Mouse (Mus musculus): Measurements from ENCODE around the gene Ltb4r1. TPM values are rescaled to one million over a fixed set of nuclear protein-coding genes. Genes with fewer than 3 reads are reported as not detected.

Gene Ltb4r1
- polyA plus RNA-seq, 1 experiment from 2014 or later = 1.8 TPM

- Histone ChIP-seq H3K9ac (ENCODE audit: low read length) (peak within 1 kb of the TSS; percentile 82), H3K4me3 (ENCODE audit: low read depth, low read length) (peak within 1 kb of the TSS; percentile 81), H3K4me2 (replicated peaks; ENCODE audit: low read depth) (peak within 1 kb of the TSS; percentile 70), H3K9me3 (ENCODE audit: control insufficient read depth, low read length) (no peaks in the 10 kb centered on the region), H3K27me3 (ENCODE audit: control insufficient read depth, insufficient read depth, low read length) (no peaks in the 10 kb centered on the region), H3K27ac (replicated peaks) (peak within 1 kb of the TSS; percentile 92), H3K36me3 (ENCODE audit: control insufficient read depth, insufficient read depth, low read length) (peaks cover 8% of the 10 kb centered on the region; the same call in 1 of the 2 replicates), H3K4me1 (replicated peaks; ENCODE audit: control insufficient read depth, insufficient read depth) (no peaks in the 10 kb centered on the region)
- ATAC-seq (ENCODE audit: low FRiP score, low TSS enrichment) = peak; percentile 95
- TF ChIP-seq EP300 (optimal IDR thresholded peaks at IDR 0.05) (no peak), CTCF (IDR thresholded peaks at IDR 0.05; ENCODE audit: low read depth) (peak; percentile 97)
- under 1% methylated on average over 47 of the region's 50 CpGs for WGBS
- peak; percentile 97 for DNase-seq (ENCODE audit: low spot score)
These were observed 43.9 kb upstream of the Ltb4r1 start, which contains the start of gene Rabggta for GRCm38 (mm10) chr14:55721700-55722437. Rabggta (minus strand) TSS chr14:55722263.

DNA sequence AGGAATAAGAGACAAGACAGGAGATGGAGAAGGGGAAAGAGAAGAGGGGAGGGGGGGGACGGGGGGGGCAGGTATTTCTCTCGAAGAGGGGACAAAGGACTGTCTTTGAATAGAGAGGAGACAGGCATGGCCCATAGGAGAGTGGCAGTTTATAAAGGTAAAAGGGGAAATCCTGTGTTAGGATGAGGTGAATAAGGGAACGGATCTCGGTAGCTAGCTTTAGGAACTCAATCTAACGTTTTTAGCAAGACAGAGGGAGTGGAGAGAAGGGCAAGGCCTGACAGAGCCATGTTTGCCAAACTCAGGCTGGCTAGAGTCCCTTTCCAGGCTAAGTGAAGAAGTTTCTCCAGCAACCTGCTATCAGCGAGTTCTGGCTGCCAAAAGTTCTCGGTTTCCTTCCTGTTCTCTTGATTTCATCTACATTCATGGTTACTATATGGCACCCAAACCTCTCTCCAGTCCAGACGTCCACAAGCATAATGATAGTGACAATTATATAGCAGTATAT lies 43.3 kb upstream of the Ltb4r1 start:
- Histone ChIP-seq H3K27me3 (ENCODE audit: control insufficient read depth, insufficient read depth, low read length) (no peaks in the 10 kb centered on the region), H3K4me1 (replicated peaks; ENCODE audit: control insufficient read depth, insufficient read depth) (no peaks in the 10 kb centered on the region), H3K9ac (ENCODE audit: low read length) (peak overlapping the region; percentile 82; the same call in 1 of the 2 replicates), H3K27ac (replicated peaks) (no peak overlapping the region), H3K36me3 (ENCODE audit: control insufficient read depth, insufficient read depth, low read length) (peaks cover 8% of the 10 kb centered on the region; the same call in 1 of the 2 replicates), H3K9me3 (ENCODE audit: control insufficient read depth, low read length) (no peaks in the 10 kb centered on the region), H3K4me3 (ENCODE audit: low read depth, low read length) (peak overlapping the region; percentile 81), H3K4me2 (replicated peaks; ENCODE audit: low read depth) (peak overlapping the region; percentile 70)
- ATAC-seq (ENCODE audit: low FRiP score, low TSS enrichment) = no peak
- WGBS = 52% methylated on average over 8 of the region's 8 CpGs
- no peak for DNase-seq (ENCODE audit: low spot score)
- no peak for TF ChIP-seq CTCF (IDR thresholded peaks at IDR 0.05; ENCODE audit: low read depth)
- no peak for TF ChIP-seq EP300 (optimal IDR thresholded peaks at IDR 0.05)

- ATAC-seq (ENCODE audit: low FRiP score, low TSS enrichment) = no peak
- peaks cover 7% of the 10 kb centered on the region; the same call in 1 of the 2 replicates for H3K36me3 ChIP-seq (ENCODE audit: control insufficient read depth, insufficient read depth, low read length)
- H3K4me1 ChIP-seq (replicated peaks; ENCODE audit: control insufficient read depth, insufficient read depth) = no peaks in the 10 kb centered on the region
- H3K27ac ChIP-seq (replicated peaks) = no peak overlapping the region
- TF ChIP-seq CTCF (IDR thresholded peaks at IDR 0.05; ENCODE audit: low read depth) (no peak), EP300 (optimal IDR thresholded peaks at IDR 0.05) (no peak)
- DNase-seq (ENCODE audit: low spot score) = no peak
- no peaks in the 10 kb centered on the region for H3K27me3 ChIP-seq (ENCODE audit: control insufficient read depth, insufficient read depth, low read length)
- 92% methylated on average over 7 of the region's 7 CpGs for WGBS
- H3K9ac ChIP-seq (ENCODE audit: low read length) = no peak overlapping the region
- no peak overlapping the region for H3K4me3 ChIP-seq (ENCODE audit: low read depth, low read length)
- no peak overlapping the region for H3K4me2 ChIP-seq (replicated peaks; ENCODE audit: low read depth)
- no peaks in the 10 kb centered on the region for H3K9me3 ChIP-seq (ENCODE audit: control insufficient read depth, low read length)
These were observed 42.3 kb upstream of the Ltb4r1 start for GRCm38 (mm10) chr14:55723433-55723832.

- peak; percentile 13; the same call in 1 of the 2 replicates for ATAC-seq (ENCODE audit: low FRiP score, low TSS enrichment)
- 37% methylated on average over 8 of the region's 8 CpGs for WGBS
- TF ChIP-seq CTCF (IDR thresholded peaks at IDR 0.05; ENCODE audit: low read depth) (no peak), EP300 (optimal IDR thresholded peaks at IDR 0.05) (no peak)
These were observed 41.3 kb upstream of the Ltb4r1 start for GRCm38 (mm10) chr14:55724411-55724871.

GRCm38 (mm10) chr14:55726261-55726660 lies 39.5 kb upstream of the Ltb4r1 start:
- Histone ChIP-seq H3K9ac (ENCODE audit: low read length) (no peak overlapping the region), H3K4me3 (ENCODE audit: low read depth, low read length) (no peak overlapping the region), H3K4me2 (replicated peaks; ENCODE audit: low read depth) (no peak overlapping the region), H3K9me3 (ENCODE audit: control insufficient read depth, low read length) (no peaks in the 10 kb centered on the region), H3K27ac (replicated peaks) (no peak overlapping the region), H3K27me3 (ENCODE audit: control insufficient read depth, insufficient read depth, low read length) (no peaks in the 10 kb centered on the region), H3K36me3 (ENCODE audit: control insufficient read depth, insufficient read depth, low read length) (no peaks in the 10 kb centered on the region), H3K4me1 (replicated peaks; ENCODE audit: control insufficient read depth, insufficient read depth) (no peaks in the 10 kb centered on the region)
- DNase-seq (ENCODE audit: low spot score) = no peak
- no peak for TF ChIP-seq EP300 (optimal IDR thresholded peaks at IDR 0.05)
- no peak for TF ChIP-seq CTCF (IDR thresholded peaks at IDR 0.05; ENCODE audit: low read depth)
- ATAC-seq (ENCODE audit: low FRiP score, low TSS enrichment) = no peak

More at GRCm38 (mm10) chr14:55724411-55724871, 41.3 kb upstream of the Ltb4r1 start:
- Histone ChIP-seq H3K27ac (replicated peaks) (0 out of 2 replicates have a peak overlapping the region, but pooled peaks have one; percentile 24), H3K4me2 (replicated peaks; ENCODE audit: low read depth) (no peak overlapping the region), H3K9me3 (ENCODE audit: control insufficient read depth, low read length) (no peaks in the 10 kb centered on the region), H3K4me1 (replicated peaks; ENCODE audit: control insufficient read depth, insufficient read depth) (no peaks in the 10 kb centered on the region), H3K27me3 (ENCODE audit: control insufficient read depth, insufficient read depth, low read length) (no peaks in the 10 kb centered on the region), H3K36me3 (ENCODE audit: control insufficient read depth, insufficient read depth, low read length) (no peaks in the 10 kb centered on the region), H3K4me3 (ENCODE audit: low read depth, low read length) (no peak overlapping the region), H3K9ac (ENCODE audit: low read length) (no peak overlapping the region)
- DNase-seq (ENCODE audit: low spot score) = peak; percentile 57

Measured in stomach, postnatal 0 days (tissue).